Mouse (Mus musculus) adrenal gland, postnatal 4 days (tissue): ENCODE results near the gene Npvf. TPM values are rescaled to one million over a fixed set of nuclear protein-coding genes. Genes with fewer than 3 reads are reported as not detected.
"Not testable (repeated sequence)": the region's sequence is repeated elsewhere in the genome, so short reads cannot be mapped to it uniquely, and the experiment has no call there.

Experiments used
- DNase-seq, 2 experiments: peaks; one replicate each; pipeline ENCODE4 v3.0.0; 2021 to 2022; ENCODE audit warnings: low spot score in 2 of 2, mixed read lengths in 2 of 2
- total RNA-seq, 2 experiments: library from RNA; stranded (reverse); gene quantifications; 2 replicates each; pipeline ENCODE4 v1.2.3; 2021

Gene Npvf
- total RNA-seq, 2 experiments from 2014 or later, result not detected

- DNase-seq, result no peak
Measured at GRCm38 (mm10) chr6:50641898-50642297, 12.3 kb downstream of the Npvf start.

GRCm38 (mm10) chr6:50640377-50640776 is 13.9 kb downstream of the Npvf start:
- DNase-seq, result no peak

- DNase-seq, result peak in 1 of 2 experiments; percentile 10
Measured at GRCm38 (mm10) chr6:50639656-50640055, 14.6 kb downstream of the Npvf start.

- not testable (repeated sequence) for DNase-seq
Measured at GRCm38 (mm10) chr6:50626170-50626569, 28.1 kb downstream of the Npvf start.

- not testable (repeated sequence) for DNase-seq
Measured at GRCm38 (mm10) chr6:50618273-50618672, 36.0 kb downstream of the Npvf start.

- DNase-seq, result no peak
Measured at GRCm38 (mm10) chr6:50601620-50602019, 52.6 kb downstream of the Npvf start.

Other genes starting within 250 kb of the Npvf start
- 10 to 100 TPM; 56.0 to 58.5 TPM for gene Osbpl3, start 198.2 kb downstream of the Npvf start, total RNA-seq
- gene Cycs, start 87.9 kb downstream of the Npvf start, total RNA-seq, result 10 to 100 TPM; 41.3 to 49.1 TPM
- gene 4921507P07Rik, start 57.8 kb downstream of the Npvf start, total RNA-seq, result under 1 TPM; 0.76 to 0.82 TPM